Mouse (Mus musculus) myocyte (in vitro differentiated cells): ENCODE data around the gene Arpc1b. TPM values are rescaled to one million over a fixed set of nuclear protein-coding genes. Genes with fewer than 3 reads are reported as not detected.
"Not testable (repeated sequence)": the region's sequence is repeated elsewhere in the genome, so short reads cannot be mapped to it uniquely, and the experiment has no call there.

ENCODE experiments used
- H3K27me3 ChIP-seq: one replicate; pipeline ENCODE4 v1.6.1; 2011; ENCODE audit not compliant: control insufficient read depth, insufficient read depth, insufficient read length
- H3K36me3 ChIP-seq: one replicate; pipeline ENCODE4 v1.6.1; 2011; ENCODE audit not compliant: control insufficient read depth, insufficient read depth
- H3K4me2 ChIP-seq: one replicate; pipeline ENCODE4 v1.6.1; 2011; ENCODE audit warnings: low read depth, control low read depth
- H3K4me3 ChIP-seq: one replicate; pipeline ENCODE4 v1.5.1; 2011; ENCODE audit warnings: mild to moderate bottlenecking, control low read depth, moderate library complexity
- H3K79me2 ChIP-seq: one replicate; pipeline ENCODE4 v1.6.1; 2011; ENCODE audit not compliant: control insufficient read depth, insufficient read depth
- H3ac ChIP-seq: one replicate; pipeline ENCODE4 v1.6.1; 2011; ENCODE audit not compliant: control insufficient read depth, insufficient read length
- CEBPB ChIP-seq: IDR thresholded peaks from 2 replicates; pipeline ENCODE4 v1.6.1; 2011; ENCODE audit warnings: mild to moderate bottlenecking, moderate library complexity; ENCODE audit not compliant: poor library complexity, insufficient read depth, severe bottlenecking
- E2F4 ChIP-seq: IDR thresholded peaks from one replicate; pipeline ENCODE4 v1.6.1; 2011; ENCODE audit warnings: mild to moderate bottlenecking, control low read depth, moderate library complexity; ENCODE audit not compliant: insufficient read depth
- MAX ChIP-seq: IDR thresholded peaks from one replicate; pipeline ENCODE4 v1.6.1; 2011; ENCODE audit warnings: low read depth, mild to moderate bottlenecking, control low read depth
- MYOD1 ChIP-seq, 3 experiments: IDR thresholded peaks; one replicate each; pipeline ENCODE4 v1.6.1; 2011; ENCODE audit warnings: control low read depth in 2 of 3, low read depth in 2 of 3, mild to moderate bottlenecking in 2 of 3, moderate library complexity in 1 of 3; ENCODE audit not compliant: insufficient read length in 2 of 3, control insufficient read depth in 1 of 3
- MYOG ChIP-seq, 3 experiments: IDR thresholded peaks; one replicate each; pipeline ENCODE4 v1.6.1; 2011; ENCODE audit warnings: control low read depth in 2 of 3, low read depth in 2 of 3, mild to moderate bottlenecking in 2 of 3; ENCODE audit not compliant: insufficient read length in 2 of 3, control insufficient read depth in 1 of 3, insufficient read depth in 1 of 3
- POLR2A ChIP-seq: IDR thresholded peaks from one replicate; pipeline ENCODE4 v1.6.1; 2011; ENCODE audit warnings: low read depth, mild to moderate bottlenecking, control low read depth, moderate library complexity; ENCODE audit not compliant: insufficient read length
- POLR2AphosphoS2 ChIP-seq: IDR thresholded peaks from one replicate; pipeline ENCODE4 v1.6.1; 2011; ENCODE audit warnings: low read depth, control low read depth; ENCODE audit not compliant: insufficient read length
- REST ChIP-seq: IDR thresholded peaks from one replicate; pipeline ENCODE4 v1.6.1; 2011; ENCODE audit warnings: mild to moderate bottlenecking, control low read depth, moderate library complexity; ENCODE audit not compliant: insufficient read depth, insufficient read length
- SRF ChIP-seq: IDR thresholded peaks from one replicate; pipeline ENCODE4 v1.6.1; 2011; ENCODE audit warnings: low read depth; ENCODE audit not compliant: control insufficient read depth, insufficient read length
- TCF12 ChIP-seq: IDR thresholded peaks from one replicate; pipeline ENCODE4 v1.6.1; 2011; ENCODE audit warnings: mild to moderate bottlenecking, control low read depth; ENCODE audit not compliant: poor library complexity, insufficient read depth, severe bottlenecking
- TCF3 ChIP-seq: IDR thresholded peaks from one replicate; pipeline ENCODE4 v1.6.1; 2011; ENCODE audit warnings: low read depth, control low read depth; ENCODE audit not compliant: insufficient read length
- USF1 ChIP-seq: IDR thresholded peaks from one replicate; pipeline ENCODE4 v1.6.1; 2011; ENCODE audit warnings: low read depth, mild to moderate bottlenecking, control low read depth, moderate library complexity
- polyA plus RNA-seq: library from polyadenylated mRNA; unstranded; fragments of >200 nt; fragmentation: generic; extraction: Trizol; gene quantifications from one replicate; pipeline ENCODE4 v1.2.1, GENCODE M21; 2012; ENCODE audit warnings: missing spikeins

The Arpc1b gene
- polyA plus RNA-seq, 1 experiment: 482 TPM

DNA sequence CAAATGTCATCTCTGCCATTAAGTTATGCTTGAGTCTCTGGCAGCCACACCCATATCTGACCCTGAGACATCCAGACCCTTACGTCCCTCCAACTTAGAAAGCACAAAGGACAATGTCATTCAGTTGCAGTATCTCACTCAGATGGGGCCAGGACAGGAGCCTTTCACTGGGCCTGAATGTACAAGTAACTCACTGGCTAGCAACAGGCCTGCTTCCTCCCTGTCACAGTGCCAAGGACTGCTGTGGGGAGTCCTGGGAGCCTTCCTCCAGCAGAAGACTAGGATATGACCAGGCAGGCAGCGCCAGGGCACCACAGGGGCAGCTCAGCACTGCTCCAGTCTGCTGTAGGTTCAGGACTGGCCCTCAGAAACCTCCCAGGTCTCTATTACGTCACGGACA is 15.1 kb downstream of the Arpc1b start:
- Histone ChIP-seq H3K79me2 (peaks cover 4% of the 10 kb centered on the region), H3K4me2 (no peak overlapping the region), H3ac (no peak overlapping the region), H3K36me3 (peaks cover 54% of the 10 kb centered on the region), H3K4me3 (no peak overlapping the region), H3K27me3 (no peaks in the 10 kb centered on the region)
- TF ChIP-seq TCF3: no peak
- TF ChIP-seq POLR2AphosphoS2: peak; percentile 72

DNA sequence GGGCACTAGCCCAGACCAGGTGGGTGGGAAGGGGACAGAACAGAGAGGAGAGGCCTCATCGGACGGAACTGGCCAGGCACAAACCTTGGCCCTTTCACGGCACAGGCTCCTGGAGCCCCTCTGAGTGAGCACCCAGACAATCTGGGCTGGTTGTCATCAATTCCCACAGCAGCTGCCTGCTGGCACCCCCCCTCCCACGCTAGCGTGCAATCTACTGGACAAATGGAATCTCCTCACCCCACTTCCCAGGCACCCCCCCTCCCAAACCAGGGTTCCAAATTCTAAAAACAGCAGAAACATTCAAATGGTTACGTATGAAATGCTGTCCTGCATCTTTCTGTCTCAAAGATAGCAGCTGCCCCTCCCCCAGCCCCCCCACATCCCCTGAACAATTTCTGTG is 15.8 kb downstream of the Arpc1b start:
- H3K27me3 ChIP-seq, H3K79me2 ChIP-seq: not testable (repeated sequence)

DNA sequence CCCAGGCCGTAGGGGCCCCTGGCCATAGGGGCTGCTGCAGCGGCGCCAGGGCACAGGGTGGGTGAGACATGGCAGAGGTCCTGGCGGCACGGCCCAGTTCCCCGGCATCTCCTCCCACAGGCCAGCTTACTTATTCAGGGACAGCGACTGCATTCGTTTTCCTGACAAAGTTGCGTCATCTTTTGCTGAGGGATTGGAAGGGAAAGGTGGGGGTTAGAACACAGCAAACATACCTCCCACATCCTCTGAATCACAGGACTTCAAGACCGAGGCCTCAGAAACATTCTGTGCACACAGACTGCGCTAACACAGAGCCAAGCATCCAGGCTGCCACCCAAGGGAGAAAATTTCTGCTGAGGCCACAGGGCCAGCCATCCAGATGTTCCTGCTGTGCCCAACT is 16.2 kb downstream of the Arpc1b start:
- H3ac ChIP-seq: no peak overlapping the region
- H3K79me2 ChIP-seq: peaks cover 8% of the 10 kb centered on the region
- peaks cover 56% of the 10 kb centered on the region for H3K36me3 ChIP-seq
- no peak overlapping the region for H3K4me2 ChIP-seq
- no peak overlapping the region for H3K4me3 ChIP-seq
- TF ChIP-seq USF1 (no peak), POLR2AphosphoS2 (peak; percentile 74), CEBPB (peak; percentile 49; the same call in 1 of the 2 replicates)
- no peaks in the 10 kb centered on the region for H3K27me3 ChIP-seq

More for the DNA sequence above, 15.8 kb downstream of the Arpc1b start:
- not testable (repeated sequence) for H3ac ChIP-seq, H3K4me2 ChIP-seq, H3K4me3 ChIP-seq
- peaks cover 56% of the 10 kb centered on the region for H3K36me3 ChIP-seq

DNA sequence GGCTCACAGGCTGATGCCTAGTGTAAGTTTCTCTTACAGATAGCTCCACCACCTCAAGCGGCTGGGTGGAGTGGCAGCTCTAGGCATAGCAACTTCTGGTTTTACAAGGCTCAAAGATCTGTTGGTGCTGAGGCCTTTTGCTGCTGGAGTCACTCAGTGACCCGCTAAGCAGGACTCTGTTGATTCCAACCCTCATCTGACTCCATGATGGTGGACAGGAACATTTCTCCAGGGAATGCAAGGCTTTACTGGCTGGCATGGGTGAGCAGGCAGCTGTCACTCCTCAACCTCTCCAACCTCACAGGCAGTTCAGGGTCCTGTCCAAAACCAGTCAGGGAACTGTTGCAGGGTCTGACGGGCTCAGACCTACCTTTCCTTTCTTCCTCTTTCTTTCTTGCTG is 17.0 kb downstream of the Arpc1b start:
- Histone ChIP-seq H3K4me3 (no peak overlapping the region), H3ac (no peak overlapping the region), H3K27me3 (no peaks in the 10 kb centered on the region), H3K79me2 (peaks cover 10% of the 10 kb centered on the region), H3K4me2 (no peak overlapping the region), H3K36me3 (peaks cover 51% of the 10 kb centered on the region)
- TF ChIP-seq TCF12 (no peak), POLR2AphosphoS2 (peak; percentile 56)

DNA sequence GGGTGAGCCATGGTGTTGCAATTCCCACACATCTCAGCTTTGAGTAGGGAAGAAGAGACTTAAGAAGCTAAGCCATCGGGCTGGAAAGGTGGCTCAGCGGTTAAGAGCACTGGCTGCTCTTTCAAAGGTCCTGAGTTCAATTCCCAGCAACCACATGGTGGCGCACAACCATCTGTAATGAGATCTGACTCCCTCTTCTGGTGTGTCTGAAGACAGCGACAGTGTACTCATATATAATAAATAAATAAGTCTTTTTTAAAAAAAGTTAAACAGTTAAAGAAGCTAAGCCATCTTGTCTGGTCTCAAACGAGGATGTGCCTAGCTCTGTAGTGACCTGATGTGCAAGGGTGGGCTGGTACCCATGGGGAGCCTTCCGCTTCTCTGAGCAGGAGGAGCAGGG is 19.3 kb downstream of the Arpc1b start:
- not testable (repeated sequence) for H3K4me2 ChIP-seq, H3K4me3 ChIP-seq
- peaks cover 38% of the 10 kb centered on the region for H3K36me3 ChIP-seq

DNA sequence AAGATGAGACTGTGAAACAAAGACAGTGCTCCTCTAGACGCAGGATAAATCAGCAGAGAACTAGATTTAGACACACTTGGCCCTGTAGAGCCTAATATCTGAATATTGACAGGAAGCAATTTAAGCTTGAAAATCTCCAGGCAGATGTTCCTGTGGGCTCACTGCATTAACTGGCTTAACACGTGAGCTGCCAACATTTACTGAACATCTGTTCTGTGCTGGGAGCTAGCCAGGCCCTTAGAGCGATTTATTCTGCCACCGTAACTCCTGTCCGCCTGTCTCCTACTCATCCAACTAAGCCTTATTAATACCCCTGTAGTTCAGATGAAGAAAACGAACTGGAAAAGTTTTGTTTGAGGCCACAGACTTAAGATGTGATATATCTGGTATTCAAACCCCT is 24.8 kb downstream of the Arpc1b start:
- Histone ChIP-seq H3K4me2 (peak overlapping the region; percentile 85), H3K4me3 (peak overlapping the region; percentile 94), H3K27me3 (no peaks in the 10 kb centered on the region), H3K79me2 (peaks cover 67% of the 10 kb centered on the region), H3K36me3 (peaks cover 31% of the 10 kb centered on the region), H3ac (peak overlapping the region; percentile 68)
- peak in 1 of 3 experiments; percentile 9 for TF ChIP-seq MYOD1 (IDR thresholded peaks at IDR 0.05; ENCODE audit: control insufficient read depth in 1 of 3, insufficient read length in 2 of 3, low read depth in 2 of 3)
- no peak for TF ChIP-seq USF1

More for the DNA sequence above, 19.3 kb downstream of the Arpc1b start:
- peaks cover 33% of the 10 kb centered on the region for H3K79me2 ChIP-seq
- H3ac ChIP-seq, H3K27me3 ChIP-seq: not testable (repeated sequence)

DNA sequence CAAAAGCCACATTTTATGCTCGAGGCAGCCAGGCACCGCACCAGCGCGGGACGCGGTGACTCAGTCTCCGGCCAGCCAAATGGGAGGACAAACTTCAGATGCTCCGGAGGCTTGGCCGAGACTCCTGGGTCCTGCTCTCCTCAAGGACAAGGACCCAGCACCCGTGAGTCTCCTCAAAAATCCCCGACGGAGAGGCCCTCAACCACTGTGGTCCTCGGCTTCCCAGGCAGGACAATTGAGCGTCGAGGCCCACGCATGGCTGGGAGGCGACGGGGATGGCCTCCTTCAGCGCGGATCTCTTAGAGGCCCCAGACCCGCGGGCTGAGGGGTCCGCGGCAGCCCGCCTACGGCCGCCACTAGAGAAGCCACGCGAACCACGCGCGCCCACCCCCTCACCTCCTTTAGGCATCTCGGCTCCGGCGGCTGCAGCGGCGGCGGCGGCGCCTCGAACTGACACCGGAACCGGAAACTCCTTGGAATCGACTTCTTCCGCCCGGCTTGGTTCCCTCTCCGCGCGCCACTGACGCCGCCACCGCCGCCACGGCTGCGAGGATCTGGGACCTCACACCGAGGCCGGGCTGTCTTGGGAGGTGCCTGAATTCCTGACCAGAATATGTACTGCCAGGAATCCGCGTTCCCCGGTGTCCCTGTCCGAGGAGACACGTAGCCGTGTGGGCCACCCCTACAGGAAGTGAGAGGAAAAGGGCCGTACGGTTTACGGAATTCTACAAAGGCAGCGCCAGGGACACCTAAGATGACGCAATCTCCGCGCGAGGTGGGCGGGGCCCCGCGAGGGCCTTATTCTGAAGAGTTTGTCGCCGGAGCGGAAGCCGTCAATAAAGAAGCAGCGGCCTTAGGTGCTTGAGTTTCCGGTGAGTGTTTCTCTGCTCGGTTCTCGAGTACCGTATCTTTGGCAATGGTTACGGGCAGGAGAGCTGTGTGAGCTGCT is 25.8 kb downstream of the Arpc1b start, which contains the start of the genes Pdap1 and Bud31:
Gene Pdap1 (minus strand): TSS at position 668 of the 949 bp plus-strand sequence.
Gene Bud31 (plus strand): TSS at position 792 of the 949 bp plus-strand sequence.
- Histone ChIP-seq H3ac (peak within 1 kb of the TSS; percentile 68), H3K79me2 (peaks cover 68% of the 10 kb centered on the region), H3K36me3 (peaks cover 33% of the 10 kb centered on the region), H3K4me3 (peak within 1 kb of the TSS; percentile 94), H3K27me3 (no peaks in the 10 kb centered on the region), H3K4me2 (peak within 1 kb of the TSS; percentile 85)
- TF ChIP-seq POLR2A (peak; percentile 64), MYOG (IDR thresholded peaks at IDR 0.05; ENCODE audit: control insufficient read depth in 1 of 3, insufficient read depth in 1 of 3, insufficient read length in 2 of 3, low read depth in 2 of 3) (no peak), USF1 (no peak), REST (no peak), POLR2AphosphoS2 (peak; percentile 83), E2F4 (no peak), TCF3 (no peak), SRF (no peak), MAX (peak; percentile 99), TCF12 (no peak), CEBPB (peak; percentile 94), MYOD1 (IDR thresholded peaks at IDR 0.05; ENCODE audit: control insufficient read depth in 1 of 3, insufficient read length in 2 of 3, low read depth in 2 of 3) (no peak)
